8 mouse cellular contexts compared by ENCODE assay signal in genomic region chr9:65346476-65347111, GRCm38 (mm10). TPM values are rescaled to one million over a fixed set of nuclear protein-coding genes. Genes with fewer than 3 reads are reported as not detected.
DNase-seq lines count a peak whose midpoint lies in the region; ATAC-seq and TF ChIP-seq lines count a peak whose summit lies in the region.

No protein-coding gene starts in this region.

- DNase-seq in gastrocnemius, adult 2 months: peak; percentile 59
- no peak for DNase-seq in gastrocnemius, adult 18-20 months (ENCODE audit: low spot score)
- peak; percentile 55 to 61 for DNase-seq in cerebellum, postnatal 14 days
- DNase-seq in frontal cortex, postnatal 25 days (ENCODE audit: low spot score in 2 of 2): peak; percentile 15 to 20
- DNase-seq in left cerebral cortex, postnatal 4 days: peak; percentile 27
- DNase-seq in mesoderm, embryonic 11.5 days (ENCODE audit: low read depth, low spot score): peak; percentile 44
- peak; percentile 70 for DNase-seq in right cerebral cortex, postnatal 25 days

- peak; percentile 69 for ATAC-seq in inflammation-experienced regulatory T-cells, adult 6 months

- intact Hi-C loops in gastrocnemius, adult 2 months (cut with DNase I): loop anchor here (2.0 kb wide), 1 partner anchor 44 kb away; the partner anchor contains the start of gene Kbtbd13
- intact Hi-C loops in left cerebral cortex, postnatal 4 days (cut with DNase I): no loop called here

- H3K4me3 ChIP-seq in gastrocnemius, adult 2 months: peak overlapping the region; percentile 98

- peak overlapping the region; percentile 96 for H3K27ac ChIP-seq in gastrocnemius, adult 2 months

- TF ChIP-seq CTCF in gastrocnemius, adult 2 months (IDR thresholded peaks at IDR 0.05): no peak

RNA-seq across cellular contexts. Expression of gene Pdcd7, which starts 0.7 kb away (rescaled TPM):
- 10 to 100 TPM; 10.1 to 19.5 TPM for total RNA-seq in gastrocnemius, adult 2 months (2021)
- total RNA-seq in gastrocnemius, adult 18-20 months (2021): 10 to 100 TPM; 14.6 to 22.2 TPM
- polyA plus RNA-seq in inflammation-experienced regulatory T-cells, adult 6 months (2017; shearing (Covaris generic)): 1 to 10 TPM; 4.3 to 6.0 (median 5.8) TPM
- total RNA-seq in left cerebral cortex, postnatal 4 days (2021): 10 to 100 TPM; 24.6 to 24.7 TPM

RNA-seq across cellular contexts. Expression of gene Ubap1l, which starts 14.2 kb away (rescaled TPM):
- total RNA-seq in gastrocnemius, adult 2 months (2021): 1 to 10 TPM in 1 of 2 experiments, under 1 TPM in 1; 0.43 to 1.1 TPM
- total RNA-seq in gastrocnemius, adult 18-20 months (2021): under 1 TPM; 0.64 to 0.71 TPM
- polyA plus RNA-seq in inflammation-experienced regulatory T-cells, adult 6 months (2017; shearing (Covaris generic)): under 1 TPM in 1 of 3 experiments, not detected in 2; 0.54 TPM
- 1 to 10 TPM; 4.2 to 5.3 TPM for total RNA-seq in left cerebral cortex, postnatal 4 days (2021)

RNA-seq across cellular contexts. Expression of gene Kbtbd13, which starts 44.9 kb away (rescaled TPM):
- 10 to 100 TPM in 1 of 2 experiments, 1 to 10 TPM in 1; 7.8 to 19.5 TPM for total RNA-seq in gastrocnemius, adult 2 months (2021)
- 10 to 100 TPM; 10.7 to 11.6 TPM for total RNA-seq in gastrocnemius, adult 18-20 months (2021)
- not detected for polyA plus RNA-seq in inflammation-experienced regulatory T-cells, adult 6 months (2017; shearing (Covaris generic))
- under 1 TPM; 0.18 to 0.36 TPM for total RNA-seq in left cerebral cortex, postnatal 4 days (2021)

RNA-seq across cellular contexts. Expression of gene Rasl12, which starts 51.7 kb away (rescaled TPM):
- 1 to 10 TPM; 3.1 to 3.3 TPM for total RNA-seq in gastrocnemius, adult 2 months (2021)
- 1 to 10 TPM; 2.5 to 3.7 TPM for total RNA-seq in gastrocnemius, adult 18-20 months (2021)
- polyA plus RNA-seq in inflammation-experienced regulatory T-cells, adult 6 months (2017; shearing (Covaris generic)): under 1 TPM in 2 of 3 experiments, not detected in 1; 0.23 to 0.89 TPM
- total RNA-seq in left cerebral cortex, postnatal 4 days (2021): 1 to 10 TPM; 4.3 to 4.4 TPM

RNA-seq across cellular contexts. Expression of gene Clpx, which starts 52.5 kb away (rescaled TPM):
- 10 to 100 TPM; 54.0 to 72.6 TPM for total RNA-seq in gastrocnemius, adult 2 months (2021)
- 10 to 100 TPM; 61.6 to 63.1 TPM for total RNA-seq in gastrocnemius, adult 18-20 months (2021)
- polyA plus RNA-seq in inflammation-experienced regulatory T-cells, adult 6 months (2017; shearing (Covaris generic)): 10 to 100 TPM; 29.8 to 41.8 (median 37.4) TPM
- total RNA-seq in left cerebral cortex, postnatal 4 days (2021): 10 to 100 TPM; 26.0 to 27.4 TPM

Comparison
In these comparisons a context has a peak if more than half of its experiments do, and no peak if none do; other contexts are left out.
1. RNA of gene Kbtbd13, which starts 44.9 kb away (total RNA-seq): 7.8 to 19.5 TPM in gastrocnemius, adult 2 months and 10.7 to 11.6 TPM in gastrocnemius, adult 18-20 months; 0.18 to 0.36 TPM in left cerebral cortex, postnatal 4 days; every median in the first group is over 4 times any median in the second.